Mouse (Mus musculus) stomach, embryonic 14.5 days (tissue): ENCODE measurements around the gene Xpr1. TPM values are rescaled to one million over a fixed set of nuclear protein-coding genes. Genes with fewer than 3 reads are reported as not detected.

ENCODE experiments used
- ATAC-seq: fragments of 200-750 bp; cut with Nextera tagmentation; 2 replicates; pipeline ENCODE4 v1.8.0; 2017; ENCODE audit warnings: low read depth, moderate TSS enrichment; ENCODE audit not compliant: insufficient number of reproducible peaks, insufficient read depth, low FRiP score
- H3K27ac ChIP-seq: fragments of 300-500 bp; sonication (generic); 2 replicates; pipeline ENCODE4 v1.5.1; 2014; ENCODE audit warnings: mild to moderate bottlenecking, low read length, moderate library complexity, mixed read lengths
- H3K27me3 ChIP-seq: fragments of 300-500 bp; sonication (generic); 2 replicates; pipeline ENCODE4 v1.6.1; 2014; ENCODE audit warnings: low read length, control low read depth, mixed read lengths; ENCODE audit not compliant: control insufficient read depth, insufficient read depth
- H3K36me3 ChIP-seq: fragments of 300-500 bp; sonication (generic); 2 replicates; pipeline ENCODE4 v1.6.1; 2014; ENCODE audit warnings: mild to moderate bottlenecking, control low read depth, low read length, moderate library complexity, mixed read lengths; ENCODE audit not compliant: control insufficient read depth, insufficient read depth
- H3K4me1 ChIP-seq: fragments of 300-500 bp; sonication (generic); 2 replicates; pipeline ENCODE4 v1.6.1; 2014; ENCODE audit warnings: low read length, control low read depth, mixed read lengths; ENCODE audit not compliant: control insufficient read depth, insufficient read depth
- H3K4me2 ChIP-seq: fragments of 300-500 bp; sonication (generic); replicated peaks from 2 replicates; pipeline ENCODE4 v1.6.1; 2014; ENCODE audit warnings: low read depth, low read length, control low read depth
- H3K4me3 ChIP-seq: fragments of 300-500 bp; sonication (generic); 2 replicates; pipeline ENCODE4 v1.5.1; 2014; ENCODE audit warnings: low read depth, low read length, control low read depth
- H3K9ac ChIP-seq: fragments of 300-500 bp; sonication (generic); replicated peaks from 2 replicates; pipeline ENCODE4 v1.6.1; 2014; ENCODE audit warnings: low read depth, mild to moderate bottlenecking, control low read depth, low read length, moderate library complexity, mixed read lengths
- H3K9me3 ChIP-seq: fragments of 300-500 bp; sonication (generic); 2 replicates; pipeline ENCODE4 v1.6.1; 2016; ENCODE audit warnings: low read depth, low read length, control low read depth; ENCODE audit not compliant: control insufficient read depth
- WGBS: fragments of 180-500 bp; shearing (Covaris S2); extraction: QIAGEN DNeasy Blood & Tissue Kit; methylation state at CpG from one replicate; pipeline ENCODE4 v1.1.7; 2014; 5-methylcytosine and 5-hydroxymethylcytosine counted together
- polyA plus RNA-seq: library from polyadenylated mRNA; unstranded; fragments of >200 nt; fragmentation: Nextera tagmentation; extraction: Ambion mirVana; gene quantifications from 2 replicates; pipeline ENCODE4 v1.2.1, GENCODE M21; 2014

Gene Xpr1
- polyA plus RNA-seq, 1 experiment from 2014 or later = 12.5 TPM

DNA sequence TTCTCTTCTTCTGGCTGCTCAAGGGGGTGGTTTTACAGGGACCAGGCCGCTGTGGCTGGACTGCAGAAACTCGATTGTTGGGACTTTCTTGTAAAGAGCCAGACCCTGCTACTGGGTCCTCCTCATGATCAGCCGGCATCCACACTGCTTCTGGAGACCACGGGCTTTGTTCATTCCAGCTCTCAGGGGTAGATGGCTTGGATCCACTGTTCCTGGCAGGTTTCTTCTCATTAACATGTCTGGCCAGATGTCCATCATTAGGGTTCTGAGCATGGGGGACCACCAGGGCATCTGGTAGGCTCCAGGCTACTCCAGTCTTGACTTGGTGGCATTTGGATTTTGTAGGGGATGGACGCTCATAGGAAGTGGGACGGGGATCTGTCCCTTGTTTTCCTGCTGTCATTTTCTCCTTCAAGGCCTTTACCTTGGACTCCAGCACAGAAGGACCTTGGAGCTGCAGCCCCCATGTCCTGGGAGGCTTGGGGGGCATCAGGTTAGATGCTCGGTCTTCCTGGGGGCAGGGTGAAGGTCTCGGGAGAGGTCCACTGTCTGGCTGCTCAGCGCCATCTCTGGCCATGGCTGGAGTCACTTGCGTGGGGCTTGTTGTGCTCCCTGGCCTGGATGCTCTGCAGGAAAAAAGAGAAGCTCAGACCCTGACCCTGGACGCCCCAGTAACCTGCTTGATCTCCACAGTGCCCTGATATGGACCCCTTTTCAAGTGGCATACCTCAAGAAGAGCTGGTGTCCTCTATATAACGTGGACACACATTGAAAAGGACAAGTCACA is 175.3 kb downstream of the Xpr1 start:
- ATAC-seq = no peak
- no peak overlapping the region for H3K4me2 ChIP-seq
- H3K9ac ChIP-seq = no peak overlapping the region
- 82% methylated on average over 12 of the region's 12 CpGs for WGBS
- H3K36me3 ChIP-seq = no peaks in the 10 kb centered on the region; the same call in 1 of the 2 replicates
- no peaks in the 10 kb centered on the region for H3K27me3 ChIP-seq
- H3K9me3 ChIP-seq = no peaks in the 10 kb centered on the region
- no peak overlapping the region for H3K4me3 ChIP-seq
- no peak overlapping the region for H3K27ac ChIP-seq
- peaks cover 4% of the 10 kb centered on the region; the same call in 1 of the 2 replicates for H3K4me1 ChIP-seq

DNA sequence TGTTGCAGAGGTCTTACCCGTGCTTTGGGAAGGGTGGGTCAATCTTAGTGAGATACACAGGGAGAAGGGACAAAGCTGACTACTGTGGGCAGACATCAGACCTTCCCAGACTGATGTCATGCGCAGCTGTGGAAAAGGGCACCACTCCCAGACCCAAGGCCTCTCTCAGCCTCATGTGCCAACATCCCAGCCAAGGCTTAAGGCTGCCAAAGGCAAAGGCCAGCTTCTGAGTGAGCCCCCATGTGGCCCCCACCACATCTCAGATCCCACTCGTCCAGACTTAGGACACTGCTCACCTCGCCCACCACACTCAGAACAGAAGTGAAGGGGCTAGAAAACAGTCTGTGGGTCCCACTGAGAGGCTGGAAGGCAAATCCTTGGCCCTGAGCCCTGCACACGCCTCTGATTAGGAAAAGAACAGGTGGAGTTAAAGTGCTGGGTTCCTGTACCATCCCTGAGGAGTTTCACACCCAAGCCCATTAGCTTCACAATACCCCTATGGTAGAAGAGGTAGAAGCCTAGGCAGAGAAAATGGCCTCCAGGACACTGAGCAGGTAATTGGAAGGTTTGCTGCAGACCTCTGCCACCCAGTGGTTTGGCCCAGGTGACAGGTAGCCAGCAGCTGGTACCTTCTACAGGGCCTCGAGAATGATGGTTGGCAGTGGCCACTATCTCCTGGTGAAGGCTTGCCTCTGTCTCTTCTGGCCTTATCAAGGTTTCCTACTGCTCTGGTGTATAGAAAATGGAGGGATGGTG is 177.1 kb downstream of the Xpr1 start:
- H3K4me1 ChIP-seq = peaks cover 19% of the 10 kb centered on the region; the same call in 1 of the 2 replicates
- H3K27ac ChIP-seq = no peak overlapping the region
- H3K27me3 ChIP-seq = no peaks in the 10 kb centered on the region
- no peak overlapping the region for H3K4me3 ChIP-seq
- no peak overlapping the region for H3K4me2 ChIP-seq
- no peaks in the 10 kb centered on the region; the same call in 1 of the 2 replicates for H3K36me3 ChIP-seq
- ATAC-seq = no peak
- no peaks in the 10 kb centered on the region for H3K9me3 ChIP-seq
- no peak overlapping the region for H3K9ac ChIP-seq
- WGBS = 82% methylated on average over 6 of the region's 6 CpGs

DNA sequence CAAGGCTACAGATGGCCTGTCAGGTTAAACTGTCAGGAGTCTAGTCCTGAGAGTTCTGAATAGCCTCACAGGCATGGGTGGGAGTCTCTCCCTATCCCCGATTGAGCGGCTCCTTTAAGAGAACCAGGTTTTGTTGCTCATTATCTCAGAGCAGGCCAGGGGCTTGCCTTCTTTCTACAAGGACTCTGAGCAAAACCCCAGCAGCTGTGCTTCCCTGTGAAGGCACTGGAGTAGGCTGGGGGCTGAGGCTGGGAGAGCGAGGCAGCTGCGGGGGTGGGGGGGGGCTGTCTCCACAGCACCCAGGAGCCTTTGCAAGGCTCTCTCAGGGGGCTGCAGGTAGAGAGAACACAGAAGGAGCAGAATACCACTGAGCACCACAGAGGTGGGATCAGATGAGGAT is 178.0 kb downstream of the Xpr1 start:
- Histone ChIP-seq H3K4me3 (no peak overlapping the region), H3K36me3 (no peaks in the 10 kb centered on the region; the same call in 1 of the 2 replicates), H3K9me3 (no peaks in the 10 kb centered on the region), H3K9ac (no peak overlapping the region), H3K27me3 (no peaks in the 10 kb centered on the region), H3K4me2 (no peak overlapping the region), H3K4me1 (peaks cover 20% of the 10 kb centered on the region), H3K27ac (no peak overlapping the region)
- WGBS = 69% methylated on average over 4 of the region's 4 CpGs
- no peak for ATAC-seq

DNA sequence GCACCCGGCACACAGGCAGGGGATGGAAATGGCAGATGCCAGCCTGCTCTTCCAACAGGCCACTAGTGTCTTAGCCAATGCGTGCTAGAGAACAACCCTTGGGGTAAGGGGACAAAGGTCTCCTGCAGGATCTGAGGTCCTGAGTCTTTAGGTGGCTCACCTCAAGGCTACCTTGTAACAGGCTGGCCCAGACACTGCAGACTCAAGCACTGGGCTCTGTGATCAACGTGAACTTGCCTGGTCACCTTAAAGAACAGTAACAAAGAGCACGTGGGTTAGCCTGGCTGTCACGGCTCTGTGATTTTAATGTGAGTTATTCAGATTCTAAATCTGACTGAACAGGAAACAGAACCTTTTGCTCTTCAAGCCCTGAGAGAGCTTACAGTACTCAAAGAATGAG is 179.1 kb downstream of the Xpr1 start:
- Histone ChIP-seq H3K9me3 (no peaks in the 10 kb centered on the region), H3K9ac (no peak overlapping the region), H3K4me1 (peaks cover 31% of the 10 kb centered on the region), H3K36me3 (no peaks in the 10 kb centered on the region; the same call in 1 of the 2 replicates), H3K4me2 (no peak overlapping the region), H3K4me3 (no peak overlapping the region), H3K27ac (no peak overlapping the region), H3K27me3 (no peaks in the 10 kb centered on the region)
- no peak for ATAC-seq
- 87% methylated on average over 5 of the region's 5 CpGs for WGBS

DNA sequence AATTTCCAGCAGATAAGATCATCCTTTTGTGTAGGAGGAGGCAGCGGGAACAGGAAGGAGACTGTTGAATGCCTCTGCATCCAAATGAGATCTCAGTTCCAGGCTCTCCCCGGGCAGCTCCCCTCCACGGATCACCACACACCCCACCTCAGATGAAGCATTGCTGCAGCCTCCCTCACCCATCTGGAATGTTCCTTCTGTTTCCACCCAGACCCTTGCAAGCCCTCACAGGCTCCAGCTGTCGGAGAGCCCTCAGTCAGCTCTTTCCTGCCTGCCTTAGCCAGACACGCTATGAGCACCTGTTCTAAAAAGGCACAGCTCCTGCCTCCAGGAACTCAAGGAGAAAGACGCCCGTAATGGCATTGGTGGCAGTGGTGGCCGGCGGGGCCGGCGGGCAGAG is 179.8 kb downstream of the Xpr1 start:
- ATAC-seq = no peak
- no peak overlapping the region; the same call in 1 of the 2 replicates for H3K27ac ChIP-seq
- H3K4me1 ChIP-seq = peaks cover 35% of the 10 kb centered on the region
- WGBS = 58% methylated on average over 11 of the region's 11 CpGs
- H3K4me3 ChIP-seq = no peak overlapping the region
- no peak overlapping the region for H3K4me2 ChIP-seq
- no peaks in the 10 kb centered on the region for H3K9me3 ChIP-seq
- H3K27me3 ChIP-seq = no peaks in the 10 kb centered on the region
- H3K36me3 ChIP-seq = no peaks in the 10 kb centered on the region; the same call in 1 of the 2 replicates
- no peak overlapping the region for H3K9ac ChIP-seq

DNA sequence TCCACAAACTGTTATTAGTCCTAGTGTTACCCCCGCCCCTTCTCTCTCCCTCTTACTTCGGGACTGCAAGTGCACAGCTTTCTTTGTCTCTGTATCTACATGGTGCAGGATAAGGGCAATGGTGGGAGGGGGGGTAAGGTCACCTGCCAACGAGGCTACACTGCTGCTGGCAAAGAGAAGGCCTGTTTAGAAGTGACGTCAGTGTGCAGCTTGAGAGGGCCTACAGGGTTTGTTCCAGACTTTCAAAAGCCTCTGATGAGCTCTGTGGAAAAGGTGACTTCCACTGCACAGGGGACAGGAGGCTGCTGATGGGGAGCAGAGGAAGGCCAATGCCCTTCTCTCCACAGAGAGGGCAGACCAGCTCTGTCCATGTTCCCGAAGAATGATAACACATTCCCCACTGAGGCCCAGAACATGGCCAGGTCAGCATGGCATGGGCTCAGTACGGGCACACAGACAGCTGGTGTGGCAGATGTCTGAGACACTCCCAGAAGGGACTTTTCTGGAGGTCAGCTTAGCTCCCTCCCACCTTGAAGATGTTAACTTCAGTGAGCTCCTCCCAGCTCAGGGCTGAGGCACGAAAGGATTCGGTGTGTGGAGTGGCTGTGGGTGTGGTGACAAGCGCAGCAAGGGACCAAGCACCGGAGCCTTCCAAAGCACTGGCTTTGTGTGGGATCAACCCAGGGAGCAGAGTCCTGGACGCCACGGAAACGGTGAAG is 180.8 kb downstream of the Xpr1 start:
- Histone ChIP-seq H3K27ac (no peak overlapping the region), H3K36me3 (no peaks in the 10 kb centered on the region; the same call in 1 of the 2 replicates), H3K4me3 (no peak overlapping the region), H3K9ac (no peak overlapping the region), H3K4me1 (peaks cover 41% of the 10 kb centered on the region), H3K27me3 (no peaks in the 10 kb centered on the region), H3K4me2 (no peak overlapping the region), H3K9me3 (no peaks in the 10 kb centered on the region)
- WGBS = 52% methylated on average over 13 of the region's 13 CpGs
- ATAC-seq = no peak

DNA sequence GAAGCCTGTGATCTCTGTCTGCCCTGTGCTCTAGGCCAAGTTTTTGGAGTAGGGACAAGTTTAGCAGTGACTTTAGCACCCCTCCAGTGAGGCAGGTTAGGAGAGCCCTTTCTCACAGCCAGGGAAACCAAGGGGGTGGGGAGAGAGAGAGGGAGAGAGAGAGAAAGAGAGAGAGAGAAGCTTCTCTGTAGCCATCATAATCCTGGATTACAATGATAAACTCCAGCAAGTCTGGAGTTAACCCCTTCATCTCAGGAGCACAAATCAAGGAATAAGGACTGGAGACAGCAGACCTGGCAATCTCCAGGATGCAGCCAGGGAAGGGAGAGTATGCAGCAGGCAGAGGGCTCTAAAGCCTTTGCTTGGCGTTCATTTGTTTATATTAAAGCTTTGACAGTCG is 181.6 kb downstream of the Xpr1 start:
- Histone ChIP-seq H3K9ac (no peak overlapping the region), H3K4me1 (peaks cover 41% of the 10 kb centered on the region), H3K27me3 (no peaks in the 10 kb centered on the region), H3K4me2 (no peak overlapping the region), H3K9me3 (no peaks in the 10 kb centered on the region), H3K36me3 (no peaks in the 10 kb centered on the region), H3K4me3 (no peak overlapping the region), H3K27ac (no peak overlapping the region)
- ATAC-seq = no peak
- WGBS = 13% methylated on average over 2 of the region's 2 CpGs

DNA sequence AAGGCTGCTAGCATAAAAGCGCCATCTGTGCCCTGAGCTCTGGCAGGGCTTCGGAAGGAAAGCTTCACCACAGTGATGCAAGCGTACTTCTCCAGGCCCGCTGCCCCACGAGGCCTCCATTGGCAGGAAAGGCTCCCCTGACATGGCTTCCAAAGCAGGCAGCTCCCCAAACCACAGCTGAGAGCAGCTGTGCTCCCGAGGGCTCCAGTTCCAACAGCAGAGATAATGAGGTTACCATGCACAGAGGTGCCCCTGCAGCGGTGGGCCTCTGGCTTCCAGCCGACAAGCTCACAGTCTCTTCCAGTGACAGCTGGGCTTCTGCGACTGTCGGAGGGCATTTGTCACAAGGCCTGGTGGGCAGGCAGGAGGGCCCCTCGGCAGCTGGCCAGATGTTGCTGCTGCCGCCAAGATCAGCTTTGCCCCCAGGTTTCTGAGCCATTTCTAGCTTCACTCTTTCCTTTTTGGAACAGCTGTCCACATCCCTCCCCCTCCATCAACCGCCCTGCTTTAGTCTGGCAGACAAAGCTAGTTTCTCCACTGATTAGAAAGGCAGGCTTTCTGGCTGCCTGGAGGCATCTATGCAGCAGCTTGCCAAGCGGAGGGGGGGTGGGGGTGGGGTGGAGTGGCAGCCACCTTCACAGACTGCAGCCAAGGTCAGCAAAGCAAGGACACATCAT is 183.1 kb downstream of the Xpr1 start:
- Histone ChIP-seq H3K4me2 (no peak overlapping the region), H3K4me1 (peaks cover 50% of the 10 kb centered on the region), H3K9me3 (no peaks in the 10 kb centered on the region), H3K4me3 (no peak overlapping the region), H3K27me3 (no peaks in the 10 kb centered on the region), H3K36me3 (no peaks in the 10 kb centered on the region), H3K9ac (no peak overlapping the region), H3K27ac (peak overlapping the region; percentile 88)
- peak; percentile 40; the same call in 1 of the 2 replicates for ATAC-seq
- 31% methylated on average over 14 of the region's 14 CpGs for WGBS
